Mouse (Mus musculus): Measurements from ENCODE around the gene Apobec2. TPM values are rescaled to one million over a fixed set of nuclear protein-coding genes. Genes with fewer than 3 reads are reported as not detected.
"Not testable (repeated sequence)": the region's sequence is repeated elsewhere in the genome, so short reads cannot be mapped to it uniquely, and the experiment has no call there.

Gene Apobec2
- 0.27 TPM for polyA plus RNA-seq (2012; fragmentation: generic; extraction: Trizol)
- long read RNA-seq, experiment 1, transcript Apobec2-201 (3 exons, 1,420 nt) = major isoform, 7 of 7 reads
- long read RNA-seq, experiment 1, partial matches to known transcripts = 0 of 7 reads
- long read RNA-seq, experiment 1, other reads (novel, unspliced or antisense) = 0 of 7 reads
- long read RNA-seq, experiment 2, partial matches to known transcripts = 0 of 1 reads
- long read RNA-seq, experiment 2, other reads (novel, unspliced or antisense) = 0 of 1 reads

GRCm38 (mm10) chr17:48432158-48432980, at the start of gene Apobec2:
Gene Apobec2, minus strand, starts transcription at chr17:48432930.
- TF ChIP-seq MAX (IDR thresholded peaks at IDR 0.05) (no peak), USF1 (IDR thresholded peaks at IDR 0.05; ENCODE audit: low read depth) (no peak), FOSL1 (IDR thresholded peaks at IDR 0.05; ENCODE audit: insufficient read depth, low read length, poor library complexity, severe bottlenecking) (no peak), CTCF (IDR thresholded peaks at IDR 0.05; ENCODE audit: control insufficient read depth, insufficient read depth, insufficient read length) (no peak), MYOD1 (IDR thresholded peaks at IDR 0.05; ENCODE audit: control insufficient read depth, insufficient read length, low read depth) (no peak), MYOG (IDR thresholded peaks at IDR 0.05; ENCODE audit: control insufficient read depth, extremely low read depth, insufficient read length) (no peak), CEBPB (IDR thresholded peaks at IDR 0.05; ENCODE audit: low read depth) (no peak)
- Histone ChIP-seq H3K36me3 (ENCODE audit: control insufficient read depth, insufficient read depth) (no peaks in the 10 kb centered on the region), H3K79me2 (ENCODE audit: control insufficient read depth, insufficient read depth) (no peaks in the 10 kb centered on the region), H3ac (ENCODE audit: control insufficient read depth, insufficient read length, low read depth) (no peak within 1 kb of the TSS), H3K27me3 (ENCODE audit: control insufficient read depth, insufficient read depth, insufficient read length) (no peaks in the 10 kb centered on the region), H3K4me3 (ENCODE audit: insufficient read depth, poor library complexity, severe bottlenecking) (no peak within 1 kb of the TSS), H3K79me3 (ENCODE audit: low read depth) (no peaks in the 10 kb centered on the region)

GRCm38 (mm10) chr17:48479952-48480351, 47.2 kb upstream of the Apobec2 start:
- Histone ChIP-seq H3K4me3 (ENCODE audit: insufficient read depth, poor library complexity, severe bottlenecking) (no peak overlapping the region), H3ac (ENCODE audit: control insufficient read depth, insufficient read length, low read depth) (no peak overlapping the region), H3K79me3 (ENCODE audit: low read depth) (no peaks in the 10 kb centered on the region), H3K27me3 (ENCODE audit: control insufficient read depth, insufficient read depth, insufficient read length) (no peaks in the 10 kb centered on the region), H3K79me2 (ENCODE audit: control insufficient read depth, insufficient read depth) (no peaks in the 10 kb centered on the region), H3K36me3 (ENCODE audit: control insufficient read depth, insufficient read depth) (no peaks in the 10 kb centered on the region)
- TF ChIP-seq MYOD1 (IDR thresholded peaks at IDR 0.05; ENCODE audit: control insufficient read depth, insufficient read length, low read depth) (no peak), USF1 (IDR thresholded peaks at IDR 0.05; ENCODE audit: low read depth) (no peak), CEBPB (IDR thresholded peaks at IDR 0.05; ENCODE audit: low read depth) (no peak), FOSL1 (IDR thresholded peaks at IDR 0.05; ENCODE audit: insufficient read depth, low read length, poor library complexity, severe bottlenecking) (no peak), MAX (IDR thresholded peaks at IDR 0.05) (no peak), CTCF (IDR thresholded peaks at IDR 0.05; ENCODE audit: control insufficient read depth, insufficient read depth, insufficient read length) (no peak), MYOG (IDR thresholded peaks at IDR 0.05; ENCODE audit: control insufficient read depth, extremely low read depth, insufficient read length) (no peak)

DNA sequence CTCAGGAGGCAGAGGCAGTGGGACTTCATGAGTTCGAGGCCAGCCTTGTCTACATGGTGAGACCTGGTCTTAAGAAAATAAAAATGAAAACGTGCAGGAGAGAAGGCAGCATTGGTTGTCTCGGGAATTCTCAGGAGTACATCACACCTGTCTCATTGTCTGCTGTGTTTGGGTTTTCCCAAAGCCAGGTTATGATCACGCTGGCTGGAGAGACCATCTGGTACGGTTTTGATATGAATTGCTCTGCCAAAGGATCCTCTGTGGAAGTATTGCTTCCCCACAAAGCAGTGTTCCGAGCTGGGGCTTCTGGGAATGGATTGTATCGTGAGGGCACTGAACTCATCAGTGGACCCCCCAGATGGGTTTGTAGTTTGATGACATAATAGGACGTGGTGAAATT, 42.7 kb upstream of the Apobec2 start:
- H3K79me2 ChIP-seq (ENCODE audit: control insufficient read depth, insufficient read depth) = no peaks in the 10 kb centered on the region
- H3K36me3 ChIP-seq (ENCODE audit: control insufficient read depth, insufficient read depth) = no peaks in the 10 kb centered on the region
- no peak for TF ChIP-seq MYOG (IDR thresholded peaks at IDR 0.05; ENCODE audit: control insufficient read depth, extremely low read depth, insufficient read length)
- no peaks in the 10 kb centered on the region for H3K79me3 ChIP-seq (ENCODE audit: low read depth)
- H3K27me3 ChIP-seq (ENCODE audit: control insufficient read depth, insufficient read depth, insufficient read length) = no peaks in the 10 kb centered on the region
- no peak overlapping the region for H3K4me3 ChIP-seq (ENCODE audit: insufficient read depth, poor library complexity, severe bottlenecking)
- H3ac ChIP-seq (ENCODE audit: control insufficient read depth, insufficient read length, low read depth) = no peak overlapping the region

- H3K4me3 ChIP-seq (ENCODE audit: insufficient read depth, poor library complexity, severe bottlenecking) = not testable (repeated sequence)
These were observed 41.6 kb upstream of the Apobec2 start for GRCm38 (mm10) chr17:48474282-48474681.

DNA sequence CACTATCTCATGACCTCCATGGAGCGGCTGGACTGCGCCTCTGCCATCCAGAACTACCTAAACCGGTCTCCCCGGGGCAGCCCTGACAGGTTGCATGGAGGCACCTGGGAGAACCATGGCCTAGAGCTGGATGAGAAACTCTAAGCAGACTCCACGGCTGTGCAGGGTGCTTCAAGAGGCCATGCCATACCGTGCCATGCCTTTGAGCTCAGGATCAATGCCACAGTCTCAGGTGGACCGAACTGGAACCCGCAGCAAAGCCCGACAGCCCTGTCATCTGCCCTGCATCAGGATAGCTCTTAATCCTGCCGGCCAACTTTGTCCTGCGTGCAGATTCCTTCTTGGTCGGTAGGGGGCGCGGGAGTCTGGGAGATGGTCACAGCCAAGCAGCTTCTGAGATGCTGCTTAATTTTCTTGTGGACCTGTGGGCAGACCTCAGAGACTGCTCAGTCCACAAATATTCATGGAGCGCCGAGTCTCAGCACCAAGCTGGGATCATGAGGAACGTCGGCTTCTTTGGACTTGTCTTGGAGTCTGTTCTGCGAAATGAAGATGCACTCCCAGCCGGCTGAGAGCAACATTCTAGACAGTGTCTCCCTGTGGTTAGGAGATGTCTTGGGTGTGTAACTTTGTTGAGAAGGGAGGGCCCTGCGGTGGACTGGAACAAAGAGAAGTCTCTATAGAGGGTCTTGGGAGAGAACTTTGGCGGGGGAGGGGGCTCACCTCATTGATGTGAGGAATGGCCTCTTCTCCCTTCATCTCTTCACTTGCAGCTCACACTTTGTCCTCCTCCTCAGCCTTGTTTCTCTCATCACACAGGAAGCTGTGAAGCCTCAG, 34.9 kb upstream of the Apobec2 start:
- Histone ChIP-seq H3ac (ENCODE audit: control insufficient read depth, insufficient read length, low read depth) (no peak overlapping the region), H3K79me3 (ENCODE audit: low read depth) (no peaks in the 10 kb centered on the region), H3K27me3 (ENCODE audit: control insufficient read depth, insufficient read depth, insufficient read length) (peaks cover 7% of the 10 kb centered on the region), H3K79me2 (ENCODE audit: control insufficient read depth, insufficient read depth) (no peaks in the 10 kb centered on the region), H3K4me3 (ENCODE audit: insufficient read depth, poor library complexity, severe bottlenecking) (no peak overlapping the region), H3K36me3 (ENCODE audit: control insufficient read depth, insufficient read depth) (no peaks in the 10 kb centered on the region)
- TF ChIP-seq CTCF (IDR thresholded peaks at IDR 0.05; ENCODE audit: control insufficient read depth, insufficient read depth, insufficient read length) (peak; percentile 82), USF1 (IDR thresholded peaks at IDR 0.05; ENCODE audit: low read depth) (no peak)

More at GRCm38 (mm10) chr17:48474282-48474681, 41.6 kb upstream of the Apobec2 start:
- not testable (repeated sequence) for H3ac ChIP-seq (ENCODE audit: control insufficient read depth, insufficient read length, low read depth); H3K27me3 ChIP-seq (ENCODE audit: control insufficient read depth, insufficient read depth, insufficient read length); H3K79me2 ChIP-seq (ENCODE audit: control insufficient read depth, insufficient read depth); H3K36me3 ChIP-seq (ENCODE audit: control insufficient read depth, insufficient read depth); H3K79me3 ChIP-seq (ENCODE audit: low read depth)
